Mouse (Mus musculus) fat pad, adult 2 months (tissue): ENCODE measurements at regions not wholly inside any gene's neighbourhood (a gene's known extent, or its start where the extent isn't known, plus 50 kb on each side); places are given as distances from the start of the nearest gene placed in this dataset.

ENCODE experiments used
- DNase-seq: peaks from one replicate; pipeline ENCODE4 v3.0.0-alpha.2; 2011; ENCODE audit warnings: low read depth, low spot score; ENCODE audit errors: extremely low read depth

DNA sequence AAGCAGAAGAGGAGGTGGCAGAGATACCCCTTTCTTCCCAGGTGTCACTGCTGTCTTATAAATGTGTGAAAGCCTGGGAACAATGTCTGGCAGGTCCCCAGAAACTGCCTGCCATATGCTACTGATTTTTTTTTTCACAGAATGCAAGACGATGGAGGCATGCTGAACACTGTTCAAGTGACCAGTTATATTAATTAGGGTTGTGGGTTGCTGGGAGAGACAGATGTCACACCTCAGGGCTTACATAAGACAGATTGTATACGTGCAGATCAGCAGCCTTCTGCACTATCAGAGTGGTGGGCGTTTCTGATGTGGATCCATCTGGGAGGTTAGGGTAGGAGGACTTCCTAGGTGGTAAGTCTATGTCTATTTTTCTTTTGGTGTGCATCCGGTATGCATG is 120.6 kb upstream of the Adra1b start:
- no peak for DNase-seq

DNA sequence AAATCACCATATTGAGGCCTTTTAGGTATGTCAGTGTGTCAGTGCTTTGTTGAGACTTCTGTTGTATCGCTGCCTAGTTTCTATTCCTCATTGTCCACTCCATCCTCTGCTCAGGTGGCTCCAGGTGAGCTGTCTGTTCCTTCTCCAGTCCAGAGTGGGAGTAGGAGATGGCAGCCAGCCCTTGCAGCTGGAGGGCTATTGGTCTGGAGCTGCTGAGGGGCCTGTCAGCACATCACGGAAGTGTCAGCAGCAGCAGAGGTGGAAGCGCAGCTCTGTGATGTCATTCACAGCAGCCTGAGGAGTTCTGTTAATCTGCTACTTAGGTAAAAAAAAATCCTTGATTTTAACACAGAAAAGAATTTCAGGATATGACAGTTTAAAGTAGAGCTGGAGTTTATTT is 126.0 kb upstream of the Adra1b start:
- no peak for DNase-seq

DNA sequence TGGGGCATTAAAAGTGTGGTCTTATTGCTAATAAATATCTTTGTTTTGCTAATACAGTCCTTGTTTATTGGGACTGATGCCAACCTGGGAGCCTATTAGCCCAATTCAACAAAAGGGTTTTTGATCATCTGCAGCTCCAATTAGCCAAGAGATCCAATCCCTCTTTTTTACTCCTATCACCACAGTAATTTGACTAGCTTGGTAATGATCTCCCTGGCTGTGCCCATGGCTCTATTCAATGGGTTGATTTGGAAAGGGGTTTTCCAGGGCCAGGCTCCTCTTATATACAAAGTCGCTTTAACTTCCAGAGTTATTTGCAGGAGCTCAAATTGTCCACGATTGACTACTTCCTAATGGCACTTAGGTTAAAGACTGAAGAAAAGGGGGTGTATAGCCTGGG is 145.1 kb upstream of the Adra1b start:
- DNase-seq: no peak

DNA sequence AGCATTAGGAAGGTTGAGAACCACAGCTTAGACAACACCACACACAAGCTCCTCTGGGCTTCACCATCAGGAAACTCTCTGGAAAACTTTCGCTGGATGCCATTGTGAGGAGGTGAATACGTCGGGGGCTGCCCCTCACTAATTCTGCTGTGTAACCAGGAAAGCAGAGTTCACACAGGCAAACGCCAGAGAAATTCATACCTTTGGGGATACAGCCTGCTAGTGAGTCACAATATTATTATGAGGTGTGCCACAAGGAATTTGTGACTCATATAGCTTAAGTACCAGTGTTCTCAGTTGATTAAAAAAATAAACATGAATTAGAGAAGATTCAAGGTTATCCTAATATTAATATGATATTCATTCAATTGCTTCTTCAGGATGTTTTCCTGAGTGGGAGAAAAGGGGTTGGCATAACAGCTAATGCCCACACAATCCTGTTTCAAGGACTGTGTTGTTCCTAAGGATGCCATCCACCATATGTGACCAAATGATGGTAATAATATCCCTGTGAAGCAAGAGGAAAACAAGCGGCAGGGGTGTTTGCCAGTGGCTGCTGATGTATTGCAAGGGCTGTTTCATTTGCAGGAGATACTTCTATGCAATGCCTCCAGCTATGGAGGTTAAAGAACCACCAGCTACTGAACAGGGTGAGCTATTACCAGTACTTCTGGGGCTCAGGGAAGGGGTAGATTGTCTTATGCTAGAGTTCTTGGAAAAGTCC is 148.4 kb upstream of the Adra1b start:
- no peak for DNase-seq

DNA sequence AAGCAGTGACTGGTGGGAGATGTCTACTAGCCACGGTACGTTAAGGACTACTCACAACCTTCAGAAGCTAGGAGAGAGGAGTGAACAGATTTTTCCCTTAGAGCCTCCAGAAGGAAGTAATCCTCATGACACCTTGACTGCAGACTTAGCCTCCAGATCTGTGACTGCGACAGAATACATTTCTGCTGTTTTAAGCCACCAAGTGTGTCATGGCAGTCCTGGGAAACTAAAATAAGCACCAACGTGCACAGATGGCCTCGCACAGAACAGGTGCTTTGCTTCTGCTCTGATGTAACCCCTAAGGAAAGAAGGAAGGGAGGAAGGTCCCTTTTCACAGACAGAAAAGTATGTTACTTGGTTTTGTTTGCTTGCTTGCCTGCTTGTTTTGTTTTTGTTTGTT is 151.5 kb upstream of the Adra1b start:
- no peak for DNase-seq

DNA sequence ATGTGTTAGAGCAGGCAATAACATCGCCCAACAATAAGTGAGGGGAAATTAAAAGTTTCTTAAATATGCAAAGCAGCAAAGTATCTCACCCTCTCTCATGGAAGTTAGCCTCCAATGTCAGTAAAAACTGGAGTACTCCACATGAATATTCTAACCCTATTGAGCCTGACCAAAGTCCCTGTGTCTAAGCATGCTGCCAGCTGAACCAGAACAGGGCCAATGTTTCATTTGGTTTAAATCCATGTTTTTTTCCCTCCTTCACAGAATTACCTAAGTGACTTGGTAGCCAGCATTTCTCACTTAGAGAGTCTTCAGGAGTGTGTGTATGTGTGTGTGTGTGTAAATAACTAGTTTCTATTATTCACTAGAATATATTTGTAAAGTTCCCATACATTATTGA is 161.4 kb upstream of the Adra1b start:
- DNase-seq: no peak

DNA sequence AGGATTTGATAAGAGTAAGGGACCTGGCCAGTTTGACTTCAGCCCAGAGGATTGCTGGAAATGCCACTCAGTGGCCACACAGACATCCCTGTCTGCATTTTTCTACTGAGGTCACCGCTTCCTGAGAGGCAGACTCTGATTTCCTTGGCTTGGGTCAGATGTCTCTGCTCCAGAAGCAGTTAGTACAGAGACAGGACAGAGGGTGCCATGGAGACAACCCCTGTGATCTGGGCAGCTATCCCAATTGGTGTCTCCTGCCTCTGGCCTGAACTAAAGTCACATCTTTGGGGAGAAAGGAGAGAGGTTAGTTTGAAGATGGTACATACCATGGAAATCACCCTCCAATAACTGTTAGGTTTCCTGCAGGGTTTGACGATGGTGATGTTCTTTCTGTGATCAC is 165.2 kb upstream of the Adra1b start:
- no peak for DNase-seq

DNA sequence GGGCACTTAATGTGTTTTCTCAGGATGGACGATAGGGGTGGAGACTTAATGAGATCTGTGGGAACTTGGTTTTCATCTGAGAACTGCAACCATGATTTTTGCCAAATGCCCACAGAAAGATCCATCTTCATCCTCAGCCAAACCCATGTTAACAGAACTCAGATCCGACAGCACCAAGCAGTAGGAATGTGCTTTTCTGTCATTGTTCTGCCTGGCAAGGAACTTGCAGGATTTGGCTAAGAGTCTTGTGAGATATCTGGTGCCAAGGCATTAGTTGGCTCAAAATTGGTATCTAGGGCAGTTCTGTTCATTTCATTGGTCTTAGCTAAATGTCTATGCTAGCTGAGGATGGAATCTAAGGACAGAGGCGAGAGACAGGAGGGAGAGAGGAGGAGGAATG is 182.7 kb upstream of the Adra1b start:
- no peak for DNase-seq

DNA sequence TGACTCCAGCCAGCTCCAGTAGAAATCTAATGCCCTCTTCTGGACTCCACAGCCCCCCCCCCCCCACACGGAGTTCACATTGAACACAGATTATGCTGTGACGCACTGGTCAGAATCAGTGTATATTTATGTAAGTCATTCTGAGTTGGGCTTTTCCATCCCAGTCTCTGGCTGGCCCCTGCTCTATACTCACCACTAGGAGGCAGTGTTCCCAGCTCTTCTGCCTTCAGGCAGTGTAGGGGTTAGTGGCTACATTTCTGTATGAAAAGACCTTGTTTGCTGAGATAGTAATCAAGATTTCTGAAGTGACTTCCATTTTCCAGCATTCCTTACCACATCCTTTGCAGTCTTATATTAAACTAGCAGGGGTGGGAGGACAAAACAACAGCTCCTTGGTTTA is 185.9 kb upstream of the Adra1b start:
- no peak for DNase-seq

DNA sequence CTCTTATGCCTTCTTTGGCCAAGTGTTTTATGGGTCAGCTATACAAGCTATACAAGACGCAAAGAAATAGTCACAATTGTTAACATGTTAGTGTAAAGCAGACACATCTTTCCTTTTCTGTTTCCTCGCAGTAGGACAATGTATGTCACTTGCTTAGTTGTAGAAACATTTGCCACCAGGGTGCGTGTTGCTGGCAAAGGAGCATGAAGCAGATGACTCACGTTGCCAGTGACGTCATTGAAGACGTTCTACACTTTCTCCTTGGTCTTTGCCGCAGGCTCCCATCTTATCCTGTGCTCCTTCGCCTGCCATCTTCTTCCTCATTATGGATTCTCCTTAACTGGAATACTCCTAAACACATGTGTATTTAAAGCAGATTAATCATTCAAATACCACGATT is 188.5 kb upstream of the Adra1b start:
- no peak for DNase-seq

DNA sequence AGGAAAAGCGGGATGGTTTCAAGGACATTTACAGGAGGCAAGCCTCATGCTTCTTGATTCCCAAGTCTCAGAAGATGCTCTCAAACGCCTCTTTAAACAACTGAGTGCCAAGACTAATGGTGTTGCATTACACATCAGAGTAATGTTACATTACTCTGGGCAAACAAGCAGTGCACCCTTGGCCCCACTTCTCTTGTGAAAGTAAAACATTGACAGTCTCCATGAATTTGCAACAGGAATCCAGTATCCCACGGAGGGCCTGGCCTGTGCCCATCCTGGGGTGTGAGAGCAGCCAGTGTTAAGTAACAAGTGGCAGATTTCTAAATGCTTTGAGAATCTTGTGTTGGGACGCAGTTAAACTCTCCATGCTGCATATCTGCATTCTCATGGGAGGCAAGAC is 194.3 kb upstream of the Adra1b start:
- no peak for DNase-seq

DNA sequence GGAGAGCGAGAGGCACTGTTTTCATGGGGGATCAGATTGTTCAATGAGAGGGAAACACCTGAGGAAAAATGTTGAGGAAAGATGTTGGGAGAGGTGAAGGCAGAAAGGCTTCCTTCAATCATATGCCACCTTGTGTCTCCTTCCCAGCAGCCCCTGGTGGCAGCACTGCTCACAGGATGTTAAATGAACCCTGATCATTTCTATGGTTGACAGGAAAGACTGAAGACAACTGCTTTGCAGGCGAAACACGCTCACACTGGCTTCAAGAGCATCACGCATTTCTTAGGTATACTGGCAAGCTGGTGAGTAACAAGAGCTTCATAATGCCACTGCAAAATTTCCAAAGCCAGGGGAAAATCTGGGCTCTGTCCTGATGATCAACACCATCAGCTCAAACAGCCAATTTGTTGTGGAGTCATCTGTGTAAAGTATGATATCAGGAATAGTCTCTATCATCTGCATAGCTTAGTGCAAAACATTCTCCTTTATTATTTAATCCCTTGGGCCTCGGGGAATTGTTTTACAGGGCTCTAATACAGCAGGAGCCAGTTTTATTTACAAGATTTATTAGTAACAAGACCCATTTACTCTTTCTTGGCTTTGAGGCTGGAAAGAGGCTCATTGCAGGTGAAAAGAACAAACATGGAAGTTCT is 202.3 kb upstream of the Adra1b start:
- DNase-seq: no peak

DNA sequence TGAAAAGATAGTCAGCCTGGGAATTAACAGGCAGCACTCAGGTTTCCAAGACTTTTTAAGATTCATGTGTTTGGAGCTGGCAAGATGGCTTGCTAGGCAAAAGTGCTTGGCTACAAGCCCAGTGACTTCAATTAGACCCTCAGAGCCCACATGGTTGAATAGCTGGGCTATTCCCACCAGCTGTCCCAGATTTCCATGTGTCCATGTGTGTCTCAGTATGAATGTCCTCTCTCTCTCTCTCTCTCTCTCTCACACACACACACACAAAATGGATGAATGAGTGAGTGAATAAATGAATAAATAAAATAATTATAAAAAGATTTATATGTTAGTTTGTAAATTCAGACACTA is 202.8 kb upstream of the Adra1b start:
- no peak for DNase-seq

DNA sequence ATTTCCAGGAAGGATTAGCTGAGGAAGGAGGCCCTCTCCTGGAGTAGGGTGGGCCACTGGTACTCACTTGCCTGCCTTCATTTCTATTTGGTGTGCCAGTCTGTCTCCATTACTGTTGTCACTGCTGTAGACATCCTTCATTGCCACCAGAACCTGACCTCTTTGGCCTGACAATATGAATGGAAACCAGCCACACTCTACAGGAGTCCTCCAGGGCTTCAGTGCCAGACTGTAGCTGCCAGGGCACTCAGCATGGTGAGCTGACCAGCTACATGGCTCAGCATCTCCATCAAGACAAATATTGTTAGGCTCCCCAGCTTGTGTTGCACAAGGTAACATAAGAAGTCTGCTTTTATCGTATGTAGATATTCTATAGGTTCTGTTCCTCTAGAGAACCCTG is 205.2 kb upstream of the Adra1b start:
- DNase-seq: no peak

DNA sequence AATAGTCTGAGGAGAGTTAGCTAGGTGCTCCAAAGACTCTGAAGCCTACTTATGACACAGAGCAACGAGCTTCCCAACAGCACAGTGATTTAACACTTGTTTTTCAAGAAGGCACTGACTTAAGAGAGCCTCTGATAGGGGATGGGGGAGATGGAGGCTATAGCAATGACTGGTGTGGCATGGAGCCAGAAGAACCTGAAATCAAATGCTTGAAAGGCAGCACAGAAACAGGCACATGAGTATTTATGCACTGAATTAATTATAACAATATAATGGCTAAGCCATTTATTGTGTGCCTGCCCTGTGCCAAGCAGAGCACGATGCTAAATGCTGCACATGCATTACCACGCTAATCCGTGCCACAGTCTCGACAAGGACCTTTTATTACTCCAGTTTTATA is 210.5 kb upstream of the Adra1b start:
- DNase-seq: no peak

DNA sequence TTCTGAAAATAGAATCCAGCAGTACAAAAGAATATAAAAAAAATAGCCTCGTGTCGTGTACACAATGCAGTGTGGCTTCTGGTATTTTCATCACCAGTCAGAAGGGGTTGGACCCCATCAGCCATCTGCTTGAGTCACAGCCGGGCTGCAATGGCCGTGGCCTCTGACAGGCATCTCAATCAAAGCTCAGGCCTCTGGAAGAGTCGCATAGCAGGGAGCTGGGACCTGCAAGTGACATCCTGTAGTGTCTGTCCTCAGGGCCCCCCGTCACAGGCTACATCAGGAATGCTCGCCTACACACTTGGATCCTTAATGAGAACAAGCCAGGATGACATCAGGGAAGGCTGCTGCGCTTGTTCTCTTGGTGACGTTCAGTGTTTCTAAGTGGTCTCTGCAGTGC is 226.1 kb upstream of the Adra1b start:
- no peak for DNase-seq

DNA sequence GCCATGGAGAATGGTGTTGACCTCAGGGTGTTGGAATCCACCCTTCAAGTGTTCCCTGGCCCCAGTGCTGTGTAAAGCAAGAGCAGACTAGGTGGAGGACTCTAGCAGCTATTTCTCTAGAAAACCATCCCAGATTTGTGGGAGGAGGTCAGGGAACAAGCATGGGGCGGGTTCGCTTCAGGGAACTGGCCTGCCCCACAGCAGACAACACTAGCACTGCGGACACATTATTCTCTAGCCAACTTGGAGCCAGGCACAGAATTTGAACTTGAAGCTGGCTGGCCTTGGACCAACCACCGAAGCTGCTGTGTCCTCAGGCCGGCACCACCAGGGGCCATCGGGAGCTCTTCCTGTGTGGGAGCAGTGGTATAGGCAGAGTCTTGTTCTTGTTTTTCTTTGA is 227.5 kb upstream of the Adra1b start:
- DNase-seq: no peak

DNA sequence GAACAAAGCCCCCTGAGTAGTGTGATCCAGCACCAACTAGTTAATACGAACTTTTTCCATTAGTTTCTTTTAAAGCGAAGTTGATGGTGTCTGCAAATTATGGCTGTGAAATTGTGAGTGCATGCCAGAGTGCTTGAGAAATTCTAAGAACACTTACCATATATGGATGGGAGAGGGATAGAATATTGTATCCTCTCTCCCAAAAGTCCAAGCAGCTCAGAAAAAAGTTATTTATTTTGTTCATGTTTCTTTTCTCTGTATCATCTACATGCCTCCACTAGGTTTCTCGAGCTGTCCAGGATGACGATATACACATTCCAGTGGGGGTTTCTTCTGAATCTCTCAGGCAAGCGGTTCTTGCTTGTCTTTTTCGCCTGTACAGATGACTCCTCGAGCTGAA is 232.2 kb upstream of the Adra1b start:
- DNase-seq: no peak

DNA sequence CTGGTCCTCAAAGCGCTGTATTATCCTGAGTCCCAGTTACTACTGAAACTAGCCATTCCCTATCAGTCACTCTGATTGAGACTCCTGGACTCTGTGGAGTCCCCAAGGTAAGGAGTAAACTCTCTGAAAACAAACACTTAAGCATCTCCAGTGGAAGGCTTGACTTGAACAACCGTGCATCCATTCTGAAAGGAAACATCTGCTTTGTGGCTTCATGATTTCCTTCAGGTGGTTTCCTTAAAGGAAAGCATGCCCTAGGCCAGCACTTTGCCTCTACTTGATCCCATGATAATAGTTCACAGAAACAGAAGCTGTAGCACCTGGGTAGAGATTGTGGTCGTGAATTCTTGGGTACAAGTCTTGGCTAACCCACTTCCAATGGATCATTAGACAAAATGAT is 235.0 kb upstream of the Adra1b start:
- DNase-seq: no peak

DNA sequence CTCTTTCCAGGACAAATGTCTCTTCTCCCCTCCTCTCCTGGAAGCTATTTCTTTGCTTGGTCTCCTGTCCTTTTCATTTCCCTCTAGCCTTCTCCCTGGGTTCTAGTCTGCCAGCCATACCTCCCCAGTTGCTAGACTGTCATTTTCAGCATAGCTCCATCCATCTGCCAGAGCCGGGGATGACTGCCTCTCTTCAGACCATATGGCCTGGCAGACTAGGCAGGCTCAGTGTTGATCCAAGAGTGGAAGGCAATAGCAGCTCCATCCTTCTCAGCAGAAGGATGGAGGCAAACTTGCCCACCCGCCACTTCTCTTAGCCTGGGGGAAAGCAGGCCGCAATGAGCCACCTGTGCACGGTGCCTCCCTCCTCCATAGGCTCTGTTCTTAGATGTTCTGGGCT is 242.0 kb upstream of the Adra1b start:
- DNase-seq: no peak

DNA sequence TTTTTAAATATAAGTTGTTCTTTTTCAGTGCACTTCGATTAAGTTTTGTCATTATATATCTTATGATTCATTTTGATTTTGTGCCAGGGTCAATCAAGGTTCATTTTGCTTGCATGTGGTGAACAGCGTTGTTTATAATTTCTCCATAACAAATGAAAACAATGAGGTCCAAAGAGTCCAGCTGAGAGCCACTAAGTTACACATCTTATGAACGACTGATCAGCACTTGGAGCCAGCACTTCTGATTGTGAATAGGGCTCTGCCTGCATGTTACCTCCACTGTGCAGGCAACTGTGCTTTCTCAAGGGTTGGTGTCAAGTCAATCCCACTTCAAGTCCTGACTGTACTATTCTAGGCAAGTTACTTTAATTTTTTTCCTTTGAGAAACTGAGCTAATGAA is 243.5 kb upstream of the Adra1b start:
- no peak for DNase-seq

DNA sequence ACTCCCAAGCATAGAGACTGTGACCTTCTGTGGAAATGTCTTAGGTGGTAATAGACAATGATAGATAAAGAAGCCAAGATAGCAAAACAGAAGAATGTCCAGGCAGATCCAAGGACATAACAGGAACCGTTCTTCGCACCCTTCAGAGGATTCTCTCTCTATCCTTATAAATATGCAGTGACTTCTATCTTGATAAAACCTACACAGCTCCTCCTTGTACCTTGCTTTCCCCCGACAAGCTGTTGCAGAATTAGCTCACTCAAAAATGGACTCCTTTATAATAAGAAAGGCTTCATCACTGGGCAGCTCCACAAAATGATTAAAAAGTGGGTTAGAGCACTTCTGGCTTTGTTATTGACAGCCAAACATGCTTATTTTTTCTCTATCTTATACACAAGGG is 245.4 kb upstream of the Adra1b start:
- DNase-seq: no peak

DNA sequence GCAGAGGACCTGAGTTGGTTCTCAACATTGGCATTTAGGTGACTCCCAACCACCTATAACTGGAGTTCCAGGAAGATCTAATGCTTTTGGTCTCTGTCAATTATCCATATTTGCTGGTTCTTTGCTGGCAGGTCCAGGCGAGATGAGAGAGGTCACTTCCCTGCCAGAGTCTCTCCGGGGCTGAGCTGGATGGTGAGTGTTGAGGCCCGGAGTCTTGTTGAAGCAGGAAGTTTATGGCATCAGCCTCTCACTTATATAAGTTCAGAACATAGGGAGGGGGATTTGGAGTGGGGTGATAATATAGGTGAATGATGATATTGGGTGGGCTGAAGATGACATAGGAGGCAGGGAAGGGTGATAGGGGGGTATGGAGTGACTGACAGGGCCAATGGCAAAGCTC is 246.3 kb upstream of the Il12b start:
- DNase-seq: no peak
